ENCODE assay signal across 11 mouse cellular contexts in genomic region chr11:105333867-105334670, GRCm38 (mm10). TPM values are rescaled to one million over a fixed set of nuclear protein-coding genes. Genes with fewer than 3 reads are reported as not detected.
DNase-seq lines count a peak whose midpoint lies in the region; ATAC-seq and TF ChIP-seq lines count a peak whose summit lies in the region.
"Had no signal": no experiment of that assay in that cellular context is flagged by ENCODE, and none has a peak within 500 bp of the region (broad histone marks: within the 10 kb centered on the region; RNA-seq: fewer than 3 reads in every experiment).

No protein-coding gene starts in this region.

- H3K27me3 ChIP-seq in kidney, embryonic 15.5 days, result no peaks in the 10 kb centered on the region
- no peaks in the 10 kb centered on the region for H3K27me3 ChIP-seq in intestine, embryonic 15.5 days (replicated peaks)

- no peak for TF ChIP-seq POLR2A in brain, embryonic 14.5 days (IDR thresholded peaks at IDR 0.05; ENCODE audit: borderline replicate concordance, extremely low read depth, insufficient read depth, insufficient read length, poor library complexity, severe bottlenecking)

- ATAC-seq in kidney, embryonic 15.5 days (replicated peaks; ENCODE audit: low FRiP score), result 0 out of 2 replicates have a peak, but pooled peaks have one; percentile 16
- 0 out of 2 replicates have a peak, but pooled peaks have one; percentile 41 for ATAC-seq in intestine, embryonic 15.5 days

- 53% methylated on average over 8 of the region's 8 CpGs for WGBS in kidney, embryonic 15.5 days
- 53% methylated on average over 8 of the region's 8 CpGs for WGBS in intestine, embryonic 15.5 days

- H3K27ac ChIP-seq in gastrocnemius, adult 2 months, result no peak overlapping the region
- H3K27ac ChIP-seq in kidney, embryonic 15.5 days, result peak overlapping the region; percentile 35; the same call in 1 of the 2 replicates
- no peak overlapping the region for H3K27ac ChIP-seq in intestine, embryonic 15.5 days

- no peak overlapping the region for H3K4me2 ChIP-seq in kidney, embryonic 15.5 days
- H3K4me2 ChIP-seq in intestine, embryonic 15.5 days (replicated peaks), result no peak overlapping the region

- H3K36me3 ChIP-seq in kidney, embryonic 15.5 days, result 0 out of 2 replicates have a peak, but pooled peaks cover 13% of the 10 kb centered on the region
- no peaks in the 10 kb centered on the region for H3K36me3 ChIP-seq in intestine, embryonic 15.5 days

- no peaks in the 10 kb centered on the region for H3K9me3 ChIP-seq in kidney, embryonic 15.5 days (replicated peaks)
- H3K9me3 ChIP-seq in intestine, embryonic 15.5 days, result no peaks in the 10 kb centered on the region

- H3K4me1 ChIP-seq in kidney, embryonic 15.5 days, result peaks cover 29% of the 10 kb centered on the region
- peaks cover 6% of the 10 kb centered on the region for H3K4me1 ChIP-seq in intestine, embryonic 15.5 days (replicated peaks)

- peak; percentile 11 for DNase-seq in gastrocnemius, postnatal 10 days
- no peak for DNase-seq in gastrocnemius, adult 2 months
- no peak for DNase-seq in kidney, adult 9 months
- DNase-seq in brain, embryonic 14.5 days (ENCODE audit: low read depth), result peak; percentile 61
- DNase-seq in thymus, postnatal 10 days (ENCODE audit: low spot score in 2 of 2), result no peak
- no peak for DNase-seq in testis, postnatal 14 days (ENCODE audit: low spot score)
- DNase-seq: cerebellum, adult 9-11 months; kidney, adult 2 months; right cerebral cortex, postnatal 4 days had no signal

- H3K9ac ChIP-seq in kidney, embryonic 15.5 days, result no peak overlapping the region
- H3K9ac ChIP-seq in intestine, embryonic 15.5 days, result no peak overlapping the region

- intact Hi-C loops in gastrocnemius, adult 2 months (cut with DNase I), result loop anchor here (5.0 kb wide), 1 partner anchor 52 kb away; no protein-coding TSS in a partner anchor

- TF ChIP-seq CTCF in gastrocnemius, adult 2 months (IDR thresholded peaks at IDR 0.05), result no peak
- no peak for TF ChIP-seq CTCF in brain, embryonic 14.5 days (IDR thresholded peaks at IDR 0.05; ENCODE audit: borderline replicate concordance, extremely low read depth, insufficient read depth, insufficient read length)

- no peak overlapping the region for H3K4me3 ChIP-seq in gastrocnemius, adult 2 months
- no peak overlapping the region for H3K4me3 ChIP-seq in kidney, embryonic 15.5 days (replicated peaks)
- H3K4me3 ChIP-seq in intestine, embryonic 15.5 days (replicated peaks), result no peak overlapping the region

RNA-seq across cellular contexts. Expression of gene Mrc2, which starts 41.6 kb away (rescaled TPM):
- 10 to 100 TPM; 42.2 to 70.8 TPM for total RNA-seq in gastrocnemius, postnatal 10 days (2021)
- 10 to 100 TPM in 1 of 2 experiments, 1 to 10 TPM in 1; 5.9 to 17.6 TPM for total RNA-seq in gastrocnemius, adult 2 months (2021)
- polyA plus RNA-seq in kidney, embryonic 15.5 days (2015; fragmentation: Nextera tagmentation; extraction: Ambion mirVana), result 19.1 and 21.3 TPM in 2 replicates
- polyA plus RNA-seq in brain, embryonic 14.5 days (2012; rRNA removed), result 12.5 and 17.3 TPM in 2 replicates
- 9.1 and 9.9 TPM in 2 replicates for polyA plus RNA-seq in intestine, embryonic 15.5 days (2015; fragmentation: Nextera tagmentation; extraction: Ambion mirVana)

Comparison
In these comparisons a context has a peak if more than half of its experiments do, and no peak if none do; other contexts are left out.
1. DNase-seq: peak in gastrocnemius, postnatal 10 days (single experiment) and brain, embryonic 14.5 days (single experiment); none in gastrocnemius, adult 2 months (single experiment), kidney, adult 9 months (single experiment), thymus, postnatal 10 days (0 of 2) and testis, postnatal 14 days (single experiment).